Mouse (Mus musculus): ENCODE data around the gene Tcf7l2. TPM values are rescaled to one million over a fixed set of nuclear protein-coding genes. Genes with fewer than 3 reads are reported as not detected.
A peak's percentile ranks its signal among the peaks of the same experiment; 100 is the strongest.

Gene Tcf7l2
- polyA plus RNA-seq, 1 experiment from 2014 or later = 108 TPM

- no peak for ATAC-seq (ENCODE audit: insufficient number of reproducible peaks, low FRiP score, low TSS enrichment, low read depth)
- no peaks in the 10 kb centered on the region for H3K27me3 ChIP-seq
- peaks cover 26% of the 10 kb centered on the region for H3K36me3 ChIP-seq
- no peaks in the 10 kb centered on the region for H3K9me3 ChIP-seq (replicated peaks)
- WGBS = 92% methylated on average over 17 of the region's 17 CpGs
- no peak overlapping the region for H3K4me2 ChIP-seq (replicated peaks)
- no peaks in the 10 kb centered on the region for H3K4me1 ChIP-seq
- no peak overlapping the region for H3K4me3 ChIP-seq (replicated peaks)
- H3K27ac ChIP-seq (replicated peaks) = no peak overlapping the region
- no peak overlapping the region for H3K9ac ChIP-seq
These were observed 190.0 kb downstream of the Tcf7l2 start for GRCm38 (mm10) chr19:55931642-55932041.

- Histone ChIP-seq H3K9ac (no peak overlapping the region), H3K4me3 (replicated peaks) (no peak overlapping the region), H3K27me3 (no peaks in the 10 kb centered on the region), H3K4me1 (no peaks in the 10 kb centered on the region), H3K36me3 (peaks cover 16% of the 10 kb centered on the region), H3K27ac (replicated peaks) (no peak overlapping the region), H3K9me3 (replicated peaks) (no peaks in the 10 kb centered on the region), H3K4me2 (replicated peaks) (no peak overlapping the region)
- no peak for ATAC-seq (ENCODE audit: insufficient number of reproducible peaks, low FRiP score, low TSS enrichment, low read depth)
- 77% methylated on average over 7 of the region's 7 CpGs for WGBS
These were observed 192.5 kb downstream of the Tcf7l2 start for GRCm38 (mm10) chr19:55933947-55934729.

DNA sequence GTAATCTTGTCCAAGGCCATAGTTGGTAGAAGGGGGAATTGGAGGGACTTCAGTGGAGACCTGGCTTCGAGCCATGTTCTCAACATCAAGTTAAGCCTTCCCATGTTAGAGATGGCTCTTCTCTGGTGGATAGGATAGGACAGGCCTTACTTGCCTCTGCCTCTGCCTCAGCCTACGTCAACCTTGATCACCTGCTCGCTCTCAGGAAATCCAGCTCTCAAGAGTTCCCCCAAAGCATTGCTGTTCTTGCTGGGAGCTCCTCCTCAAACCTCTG lies 193.0 kb downstream of the Tcf7l2 start:
- ATAC-seq (ENCODE audit: insufficient number of reproducible peaks, low FRiP score, low TSS enrichment, low read depth) = no peak
- Histone ChIP-seq H3K4me2 (replicated peaks) (no peak overlapping the region), H3K4me1 (no peaks in the 10 kb centered on the region), H3K36me3 (peaks cover 14% of the 10 kb centered on the region), H3K9me3 (replicated peaks) (no peaks in the 10 kb centered on the region), H3K27ac (replicated peaks) (no peak overlapping the region), H3K4me3 (replicated peaks) (no peak overlapping the region), H3K9ac (no peak overlapping the region), H3K27me3 (no peaks in the 10 kb centered on the region)
- WGBS = 87% methylated on average over 3 of the region's 3 CpGs

DNA sequence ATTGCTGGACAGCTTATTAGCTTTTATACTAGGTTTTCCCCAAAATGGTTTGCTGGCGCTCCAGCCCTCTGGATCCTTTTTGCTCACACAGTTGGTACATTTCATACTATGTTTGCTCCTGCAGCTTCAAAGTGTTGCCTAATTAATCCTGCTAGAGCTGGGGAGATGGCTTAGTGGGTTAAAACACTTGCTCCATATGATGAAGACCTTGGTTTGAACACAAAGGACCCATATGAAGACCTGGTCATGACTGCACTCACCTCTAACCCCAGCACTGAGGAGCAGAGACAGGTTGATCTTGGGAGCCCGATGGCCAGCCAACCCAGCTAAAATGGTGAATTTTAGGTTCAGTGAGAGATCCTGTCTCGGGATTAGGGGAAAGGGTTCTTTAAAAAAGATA lies 195.4 kb downstream of the Tcf7l2 start:
- no peak overlapping the region for H3K4me3 ChIP-seq (replicated peaks)
- no peak overlapping the region for H3K9ac ChIP-seq
- 89% methylated on average over 3 of the region's 3 CpGs for WGBS
- no peaks in the 10 kb centered on the region for H3K36me3 ChIP-seq
- H3K4me1 ChIP-seq = peaks cover 16% of the 10 kb centered on the region
- H3K27ac ChIP-seq (replicated peaks) = no peak overlapping the region
- H3K4me2 ChIP-seq (replicated peaks) = no peak overlapping the region
- no peaks in the 10 kb centered on the region for H3K9me3 ChIP-seq (replicated peaks)
- H3K27me3 ChIP-seq = no peaks in the 10 kb centered on the region
- no peak for ATAC-seq (ENCODE audit: insufficient number of reproducible peaks, low FRiP score, low TSS enrichment, low read depth)

GRCm38 (mm10) chr19:55938254-55939046 lies 196.8 kb downstream of the Tcf7l2 start:
- H3K36me3 ChIP-seq = no peaks in the 10 kb centered on the region
- H3K27ac ChIP-seq (replicated peaks) = no peak overlapping the region
- H3K4me1 ChIP-seq = peaks cover 16% of the 10 kb centered on the region
- H3K9ac ChIP-seq = no peak overlapping the region
- no peak overlapping the region for H3K4me3 ChIP-seq (replicated peaks)
- H3K9me3 ChIP-seq (replicated peaks) = no peaks in the 10 kb centered on the region
- 81% methylated on average over 21 of the region's 21 CpGs for WGBS
- no peaks in the 10 kb centered on the region for H3K27me3 ChIP-seq
- no peak overlapping the region for H3K4me2 ChIP-seq (replicated peaks)
- no peak for ATAC-seq (ENCODE audit: insufficient number of reproducible peaks, low FRiP score, low TSS enrichment, low read depth)

- 85% methylated on average over 5 of the region's 5 CpGs for WGBS
These were observed 197.5 kb downstream of the Tcf7l2 start for GRCm38 (mm10) chr19:55939090-55939489.

DNA sequence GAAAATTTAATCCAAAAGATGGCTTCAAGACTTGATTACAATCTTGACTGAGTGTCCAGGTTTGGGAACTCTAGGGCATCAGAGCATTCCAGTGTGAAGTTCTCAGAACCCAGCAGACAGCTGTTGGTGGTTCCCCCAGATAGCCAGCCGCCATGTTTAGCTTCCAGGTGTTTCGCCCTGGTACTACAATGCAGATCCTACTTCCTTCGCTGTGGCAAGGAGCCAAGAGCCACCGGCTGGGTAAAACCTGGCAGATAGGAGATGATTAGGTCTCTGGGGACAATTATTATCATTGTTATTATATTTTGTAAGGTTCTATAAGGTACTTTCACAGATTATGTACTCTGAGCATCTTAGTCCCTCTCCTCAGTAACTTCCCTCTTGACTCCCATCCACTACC lies 198.1 kb downstream of the Tcf7l2 start:
- Histone ChIP-seq H3K4me2 (replicated peaks) (no peak overlapping the region), H3K27ac (replicated peaks) (no peak overlapping the region), H3K4me1 (peaks cover 16% of the 10 kb centered on the region), H3K4me3 (replicated peaks) (no peak overlapping the region), H3K27me3 (no peaks in the 10 kb centered on the region), H3K36me3 (no peaks in the 10 kb centered on the region), H3K9me3 (replicated peaks) (no peaks in the 10 kb centered on the region), H3K9ac (no peak overlapping the region)
- 78% methylated on average over 4 of the region's 4 CpGs for WGBS
- no peak for ATAC-seq (ENCODE audit: insufficient number of reproducible peaks, low FRiP score, low TSS enrichment, low read depth)

More at GRCm38 (mm10) chr19:55939090-55939489, 197.5 kb downstream of the Tcf7l2 start:
- Histone ChIP-seq H3K27ac (replicated peaks) (no peak overlapping the region), H3K4me1 (peaks cover 16% of the 10 kb centered on the region), H3K27me3 (no peaks in the 10 kb centered on the region), H3K36me3 (no peaks in the 10 kb centered on the region), H3K4me2 (replicated peaks) (no peak overlapping the region), H3K9me3 (replicated peaks) (no peaks in the 10 kb centered on the region), H3K4me3 (replicated peaks) (no peak overlapping the region), H3K9ac (no peak overlapping the region)
- no peak for ATAC-seq (ENCODE audit: insufficient number of reproducible peaks, low FRiP score, low TSS enrichment, low read depth)

- H3K9ac ChIP-seq = no peak overlapping the region
- H3K4me2 ChIP-seq (replicated peaks) = no peak overlapping the region
- no peaks in the 10 kb centered on the region for H3K27me3 ChIP-seq
- no peaks in the 10 kb centered on the region for H3K36me3 ChIP-seq
- H3K27ac ChIP-seq (replicated peaks) = peak overlapping the region; percentile 58; the same call in 1 of the 2 replicates
- no peak for ATAC-seq (ENCODE audit: insufficient number of reproducible peaks, low FRiP score, low TSS enrichment, low read depth)
- no peak overlapping the region for H3K4me3 ChIP-seq (replicated peaks)
- WGBS = 17% methylated on average over 11 of the region's 11 CpGs
- H3K4me1 ChIP-seq = peaks cover 16% of the 10 kb centered on the region
- no peaks in the 10 kb centered on the region for H3K9me3 ChIP-seq (replicated peaks)
These were observed 199.1 kb downstream of the Tcf7l2 start for GRCm38 (mm10) chr19:55940538-55941252.

GRCm38 (mm10) chr19:55941253-55942125 lies 199.9 kb downstream of the Tcf7l2 start:
- Histone ChIP-seq H3K36me3 (no peaks in the 10 kb centered on the region), H3K27ac (replicated peaks) (peak overlapping the region; percentile 58), H3K4me2 (replicated peaks) (no peak overlapping the region), H3K9me3 (replicated peaks) (no peaks in the 10 kb centered on the region), H3K27me3 (no peaks in the 10 kb centered on the region), H3K4me1 (peaks cover 16% of the 10 kb centered on the region), H3K4me3 (replicated peaks) (no peak overlapping the region), H3K9ac (no peak overlapping the region)
- 52% methylated on average over 16 of the region's 16 CpGs for WGBS
- ATAC-seq (ENCODE audit: insufficient number of reproducible peaks, low FRiP score, low TSS enrichment, low read depth) = no peak

DNA sequence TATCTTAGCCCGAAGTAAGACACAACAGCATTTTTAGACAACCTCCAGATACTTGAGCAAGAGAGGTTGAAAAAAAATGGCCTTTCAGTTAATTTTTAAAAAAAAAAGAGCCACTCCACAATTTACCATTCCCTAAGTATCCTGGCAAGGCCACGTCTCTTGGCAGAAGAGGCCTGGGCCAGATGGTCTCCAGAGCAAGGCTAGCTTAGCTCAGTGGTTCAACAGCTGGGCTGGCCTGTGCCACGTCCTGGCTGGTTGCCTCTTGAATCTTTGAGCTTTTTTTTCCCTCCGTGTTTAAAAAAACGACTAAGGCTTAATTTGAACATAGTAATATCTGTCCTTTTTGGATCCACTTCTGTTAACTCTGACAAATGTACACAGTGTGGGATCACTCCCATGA lies 209.8 kb downstream of the Tcf7l2 start:
- H3K27ac ChIP-seq (replicated peaks) = no peak overlapping the region
- H3K4me3 ChIP-seq (replicated peaks) = no peak overlapping the region
- no peaks in the 10 kb centered on the region for H3K9me3 ChIP-seq (replicated peaks)
- H3K4me1 ChIP-seq = peaks cover 10% of the 10 kb centered on the region
- no peak overlapping the region for H3K4me2 ChIP-seq (replicated peaks)
- H3K27me3 ChIP-seq = no peaks in the 10 kb centered on the region
- 68% methylated on average over 5 of the region's 5 CpGs for WGBS
- H3K36me3 ChIP-seq = no peaks in the 10 kb centered on the region
- no peak overlapping the region for H3K9ac ChIP-seq
- ATAC-seq (ENCODE audit: insufficient number of reproducible peaks, low FRiP score, low TSS enrichment, low read depth) = no peak

Measured in embryonic facial prominence, embryonic 15.5 days (tissue).